Mouse (Mus musculus): Measurements from ENCODE around the gene Gng12. TPM values are rescaled to one million over a fixed set of nuclear protein-coding genes. Genes with fewer than 3 reads are reported as not detected.

Gene Gng12
- polyA plus RNA-seq, 1 experiment from 2014 or later, result 101 TPM

DNA sequence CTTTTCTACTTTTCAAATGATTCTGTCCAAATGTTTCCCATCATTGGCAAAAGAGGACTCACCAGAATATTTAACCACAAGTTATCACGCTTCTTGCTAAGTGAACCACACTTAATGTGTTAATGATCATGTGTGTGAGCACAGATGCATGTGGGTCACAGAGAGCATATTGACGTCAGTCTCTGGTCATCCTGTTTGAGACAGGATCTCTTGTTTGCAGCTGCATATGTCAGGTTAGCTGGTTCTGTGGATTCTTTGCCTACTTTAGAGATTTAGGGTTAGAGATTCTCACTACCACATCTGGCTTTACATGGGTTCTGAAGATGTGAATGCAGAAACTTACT lies 153.5 kb downstream of the Gng12 start:
- H3K4me1 ChIP-seq, result peaks cover 12% of the 10 kb centered on the region; the same call in 1 of the 2 replicates
- no peaks in the 10 kb centered on the region for H3K27me3 ChIP-seq
- WGBS, result 33% methylated on average over 2 of the region's 2 CpGs
- H3K4me3 ChIP-seq, result no peak overlapping the region
- peak overlapping the region; percentile 46; the same call in 1 of the 2 replicates for H3K27ac ChIP-seq
- no peaks in the 10 kb centered on the region for H3K36me3 ChIP-seq
- H3K4me2 ChIP-seq, result no peak overlapping the region
- no peak overlapping the region for H3K9ac ChIP-seq
- peak; percentile 60; the same call in 1 of the 2 replicates for ATAC-seq (ENCODE audit: borderline replicate concordance, extremely low read depth, low FRiP score, low TSS enrichment)
- no peaks in the 10 kb centered on the region for H3K9me3 ChIP-seq

DNA sequence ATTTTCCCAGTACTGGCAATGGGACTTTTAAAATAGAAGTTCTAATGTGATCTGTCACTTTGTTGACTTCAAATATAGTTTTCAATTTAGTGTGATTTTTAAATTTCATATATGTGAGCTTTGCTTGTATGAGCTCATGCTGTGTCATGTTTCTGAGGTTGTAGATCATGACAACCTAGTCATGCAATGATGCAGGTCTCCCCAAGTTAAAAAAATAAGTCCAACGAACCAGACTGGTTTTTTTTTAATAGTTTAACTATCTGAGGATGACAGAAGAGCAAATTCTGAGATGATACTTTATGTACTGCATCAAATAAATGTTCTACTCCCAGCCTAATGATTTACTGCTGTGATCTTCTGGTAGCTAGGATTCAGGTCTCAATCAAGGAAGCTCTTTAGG lies 153.9 kb downstream of the Gng12 start:
- Histone ChIP-seq H3K4me1 (peaks cover 12% of the 10 kb centered on the region; the same call in 1 of the 2 replicates), H3K4me2 (no peak overlapping the region), H3K4me3 (no peak overlapping the region), H3K9ac (no peak overlapping the region), H3K9me3 (no peaks in the 10 kb centered on the region), H3K27ac (peak overlapping the region; percentile 46; the same call in 1 of the 2 replicates), H3K36me3 (no peaks in the 10 kb centered on the region), H3K27me3 (no peaks in the 10 kb centered on the region)
- 30% methylated on average over 1 of the region's 1 CpGs for WGBS
- ATAC-seq (ENCODE audit: borderline replicate concordance, extremely low read depth, low FRiP score, low TSS enrichment), result no peak

DNA sequence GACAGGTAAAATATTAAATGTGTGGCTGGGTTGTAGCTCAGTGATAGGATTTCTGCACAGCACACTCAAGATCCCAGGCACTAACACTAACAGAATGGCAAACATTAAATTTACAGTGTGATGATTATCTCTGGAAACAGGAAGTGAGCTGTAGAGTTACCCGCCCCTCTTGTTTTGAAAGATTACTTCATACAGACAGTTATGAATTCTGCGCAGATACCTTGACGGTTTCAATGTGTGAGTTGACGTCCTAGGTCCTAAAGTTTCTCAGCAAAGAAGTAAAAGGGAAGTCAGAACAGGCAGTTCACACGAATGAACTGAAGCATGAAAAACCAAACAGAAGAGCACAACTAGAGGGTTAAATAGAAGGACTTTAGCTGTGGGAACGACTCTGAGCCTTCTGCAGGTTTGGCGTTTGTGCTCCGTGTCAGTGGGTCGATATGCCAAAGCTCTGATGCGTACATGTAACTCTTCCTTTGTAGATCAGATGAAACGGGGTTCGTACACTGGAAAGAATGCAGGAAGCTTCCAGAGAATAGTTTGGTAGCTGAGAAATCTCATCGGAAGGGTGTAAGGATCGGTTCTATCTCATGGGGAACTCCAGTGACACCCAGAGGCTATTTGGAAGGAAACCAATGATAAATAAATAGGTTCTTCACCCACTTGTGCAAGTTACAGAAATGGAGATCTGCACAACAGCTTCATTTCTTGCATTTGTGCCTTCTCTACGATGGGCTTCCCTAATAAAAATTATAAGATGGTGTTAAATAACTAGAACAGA lies 160.1 kb downstream of the Gng12 start:
- Histone ChIP-seq H3K27me3 (no peaks in the 10 kb centered on the region), H3K9me3 (no peaks in the 10 kb centered on the region), H3K27ac (no peak overlapping the region), H3K4me1 (peaks cover 8% of the 10 kb centered on the region), H3K36me3 (no peaks in the 10 kb centered on the region), H3K4me3 (no peak overlapping the region), H3K4me2 (no peak overlapping the region), H3K9ac (no peak overlapping the region)
- no peak for ATAC-seq (ENCODE audit: borderline replicate concordance, extremely low read depth, low FRiP score, low TSS enrichment)
- 50% methylated on average over 15 of the region's 15 CpGs for WGBS

DNA sequence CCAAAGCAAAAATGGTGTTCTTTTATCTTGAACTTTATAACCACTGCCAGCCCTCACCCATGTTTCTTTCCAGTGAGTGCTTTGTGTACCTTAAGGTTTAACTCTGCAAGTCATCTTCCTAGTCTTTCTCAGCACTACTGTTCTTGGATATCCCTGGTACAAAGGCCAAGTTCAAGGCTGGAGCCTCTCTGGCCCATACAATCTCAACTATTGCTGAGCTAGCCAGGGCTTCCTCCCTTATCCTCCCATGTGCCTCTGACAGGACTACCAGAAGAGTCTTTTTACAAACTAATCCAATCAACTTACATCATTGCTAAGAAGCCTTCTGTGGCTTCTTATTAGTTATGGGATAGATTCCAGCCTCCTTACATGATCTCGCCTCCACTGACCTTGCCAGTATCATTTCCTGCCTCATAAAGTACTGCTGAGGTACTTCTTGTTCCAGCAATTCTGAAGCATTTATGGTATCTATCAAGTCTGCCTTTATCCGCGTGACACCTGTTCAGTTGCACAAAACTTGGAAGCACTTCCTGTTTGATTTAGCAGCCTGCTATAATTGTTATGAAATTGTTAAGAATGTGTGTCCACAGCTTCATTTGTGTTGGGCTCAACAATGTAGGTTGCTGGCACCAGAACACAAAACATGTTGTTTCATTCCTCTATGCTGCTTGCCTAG lies 160.8 kb downstream of the Gng12 start:
- 64% methylated on average over 3 of the region's 3 CpGs for WGBS
- Histone ChIP-seq H3K27me3 (no peaks in the 10 kb centered on the region), H3K4me1 (peaks cover 8% of the 10 kb centered on the region), H3K9ac (no peak overlapping the region), H3K9me3 (no peaks in the 10 kb centered on the region), H3K27ac (no peak overlapping the region), H3K36me3 (no peaks in the 10 kb centered on the region), H3K4me2 (no peak overlapping the region), H3K4me3 (no peak overlapping the region)
- no peak for ATAC-seq (ENCODE audit: borderline replicate concordance, extremely low read depth, low FRiP score, low TSS enrichment)

DNA sequence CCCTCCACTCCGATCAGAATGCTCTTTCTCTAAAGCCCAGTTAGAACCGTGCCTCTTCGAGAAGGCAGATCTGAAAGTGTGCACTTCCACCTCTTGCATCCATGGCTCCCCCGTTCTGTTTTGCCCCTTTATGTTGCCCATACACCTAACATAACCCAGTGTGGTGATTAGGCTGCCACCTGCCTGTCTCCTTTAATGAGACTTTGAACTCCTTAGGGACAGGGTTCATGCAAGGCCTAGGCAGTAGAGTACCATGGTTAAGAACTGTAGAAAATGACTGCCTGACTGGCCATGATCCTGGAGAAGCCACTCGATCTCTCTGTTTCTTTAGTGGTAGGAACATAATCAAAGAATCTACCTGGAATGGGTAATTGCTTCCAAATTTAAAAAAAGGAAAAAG lies 161.4 kb downstream of the Gng12 start:
- H3K9ac ChIP-seq, result no peak overlapping the region
- H3K27me3 ChIP-seq, result no peaks in the 10 kb centered on the region
- no peak overlapping the region for H3K4me2 ChIP-seq
- no peak overlapping the region for H3K27ac ChIP-seq
- H3K4me1 ChIP-seq, result peaks cover 8% of the 10 kb centered on the region
- no peaks in the 10 kb centered on the region for H3K36me3 ChIP-seq
- H3K9me3 ChIP-seq, result no peaks in the 10 kb centered on the region
- ATAC-seq (ENCODE audit: borderline replicate concordance, extremely low read depth, low FRiP score, low TSS enrichment), result no peak
- WGBS, result 84% methylated on average over 5 of the region's 5 CpGs
- H3K4me3 ChIP-seq, result no peak overlapping the region

DNA sequence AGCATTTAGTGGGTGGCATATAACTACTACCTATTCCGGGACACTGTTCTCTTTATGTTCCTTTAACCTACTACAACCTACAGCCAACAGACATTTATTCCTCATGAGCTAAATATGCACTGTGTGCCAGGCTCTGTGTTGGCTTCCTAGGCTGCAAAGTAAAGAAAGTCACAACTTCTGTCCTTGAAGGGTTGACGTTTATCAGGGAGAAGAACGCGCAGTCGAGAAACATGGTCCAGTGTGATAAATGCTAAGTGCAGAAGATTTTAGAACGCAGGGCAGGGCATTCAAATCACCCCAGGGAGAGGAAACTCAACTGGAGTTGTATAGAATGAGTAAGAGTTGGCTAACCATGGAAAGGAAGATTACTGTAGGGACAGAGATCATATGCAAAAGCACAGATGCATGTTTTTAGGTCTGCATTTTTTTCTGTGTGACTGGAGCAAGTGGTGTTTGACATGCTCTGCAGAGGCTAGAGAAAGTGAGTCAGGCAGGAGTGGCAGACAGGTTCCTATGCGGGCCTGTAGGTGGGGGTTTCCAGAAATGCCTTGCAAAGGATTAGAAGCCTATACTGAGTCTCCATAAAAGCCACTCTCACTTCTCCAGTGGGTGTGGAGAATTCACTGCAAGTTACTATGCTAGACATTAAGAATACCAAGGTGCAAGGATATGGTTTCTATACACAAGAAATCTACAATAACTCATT lies 161.9 kb downstream of the Gng12 start:
- no peak overlapping the region for H3K4me2 ChIP-seq
- 79% methylated on average over 7 of the region's 7 CpGs for WGBS
- no peak overlapping the region for H3K9ac ChIP-seq
- no peaks in the 10 kb centered on the region for H3K9me3 ChIP-seq
- ATAC-seq (ENCODE audit: borderline replicate concordance, extremely low read depth, low FRiP score, low TSS enrichment), result no peak
- no peaks in the 10 kb centered on the region for H3K36me3 ChIP-seq
- no peak overlapping the region for H3K4me3 ChIP-seq
- peaks cover 8% of the 10 kb centered on the region for H3K4me1 ChIP-seq
- H3K27ac ChIP-seq, result no peak overlapping the region
- no peaks in the 10 kb centered on the region for H3K27me3 ChIP-seq

DNA sequence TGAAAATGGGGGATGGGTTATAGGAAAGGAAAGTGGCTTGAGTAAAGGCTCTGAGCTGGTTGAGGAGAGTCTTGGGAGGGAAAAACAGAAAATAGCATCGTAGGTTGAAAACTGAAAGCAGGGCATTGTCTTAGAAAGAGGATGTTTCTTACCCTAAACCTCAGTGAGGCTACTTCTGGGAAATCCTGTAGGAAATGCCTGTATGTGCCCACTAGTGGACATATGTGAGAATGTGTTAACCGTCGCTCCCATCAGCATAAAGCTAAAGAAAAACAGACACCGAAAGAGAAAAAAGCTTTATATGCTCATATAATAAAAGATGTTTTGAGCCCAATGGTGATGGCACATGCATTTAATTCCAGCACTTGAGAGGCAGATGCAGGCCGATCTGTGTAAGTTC lies 163.9 kb downstream of the Gng12 start:
- H3K4me1 ChIP-seq, result peaks cover 8% of the 10 kb centered on the region
- H3K9me3 ChIP-seq, result no peaks in the 10 kb centered on the region
- H3K4me3 ChIP-seq, result no peak overlapping the region
- no peaks in the 10 kb centered on the region for H3K36me3 ChIP-seq
- no peak overlapping the region for H3K9ac ChIP-seq
- no peak overlapping the region for H3K4me2 ChIP-seq
- no peak overlapping the region for H3K27ac ChIP-seq
- no peak for ATAC-seq (ENCODE audit: borderline replicate concordance, extremely low read depth, low FRiP score, low TSS enrichment)
- 77% methylated on average over 5 of the region's 5 CpGs for WGBS
- H3K27me3 ChIP-seq, result no peaks in the 10 kb centered on the region

DNA sequence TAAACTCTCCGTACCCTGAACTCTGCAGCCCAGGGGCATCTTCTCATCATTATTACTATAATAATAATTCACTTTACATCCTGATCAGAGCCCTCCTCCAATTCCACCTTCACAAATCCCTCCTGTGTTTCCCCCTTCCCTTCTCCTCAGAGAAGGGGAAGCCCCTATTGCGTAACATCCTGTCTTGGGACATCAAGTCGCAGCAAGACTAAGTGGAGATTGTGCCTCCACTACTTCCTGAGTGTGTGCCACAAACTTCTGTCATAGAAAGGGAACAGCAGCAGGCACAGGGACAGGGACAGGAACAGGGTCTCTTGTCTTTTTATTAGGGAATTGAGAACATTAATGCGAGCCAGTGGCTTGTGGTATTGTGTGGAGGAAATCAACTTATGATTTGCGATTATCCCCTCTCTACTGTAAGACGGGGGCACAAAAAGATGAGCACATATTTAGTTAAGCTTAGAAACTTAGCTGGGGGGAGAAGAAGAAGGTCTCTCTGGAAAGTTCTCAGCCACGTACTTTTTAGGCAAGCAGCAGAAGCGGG lies 173.1 kb downstream of the Gng12 start:
- ATAC-seq (ENCODE audit: borderline replicate concordance, extremely low read depth, low FRiP score, low TSS enrichment), result peak; percentile 55; the same call in 1 of the 2 replicates
- Histone ChIP-seq H3K27ac (peak overlapping the region; percentile 73), H3K27me3 (no peaks in the 10 kb centered on the region), H3K36me3 (no peaks in the 10 kb centered on the region), H3K4me2 (no peak overlapping the region), H3K9ac (no peak overlapping the region), H3K9me3 (no peaks in the 10 kb centered on the region), H3K4me1 (peaks cover 18% of the 10 kb centered on the region; the same call in 1 of the 2 replicates), H3K4me3 (no peak overlapping the region)
- WGBS, result 59% methylated on average over 8 of the region's 8 CpGs

DNA sequence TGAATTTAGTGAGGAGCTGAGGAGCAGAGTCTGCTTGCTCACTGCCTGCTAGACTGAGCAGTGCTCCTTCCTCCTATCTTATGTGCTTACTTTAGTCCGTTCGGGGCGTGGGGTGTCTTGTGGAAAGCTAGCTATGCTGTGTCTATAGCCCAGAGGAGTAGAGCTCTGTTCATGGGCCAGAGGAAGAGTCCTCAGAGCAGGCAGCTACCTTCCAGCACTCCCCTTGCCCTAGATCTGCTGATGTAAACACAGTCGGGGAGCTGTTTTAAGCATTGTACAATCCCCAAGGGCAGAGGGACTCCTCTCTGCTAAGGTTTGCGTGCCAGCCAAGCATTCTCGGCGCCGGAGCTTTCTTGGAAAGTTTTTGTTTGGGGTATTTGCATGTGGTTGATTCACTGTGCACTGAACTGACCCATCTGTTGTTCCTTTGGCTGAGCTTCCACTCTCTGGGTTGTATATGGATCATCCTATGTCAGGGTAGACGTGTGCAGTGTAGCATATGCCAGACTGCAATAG lies 173.7 kb downstream of the Gng12 start:
- peak overlapping the region; percentile 73 for H3K27ac ChIP-seq
- peak; percentile 88 for ATAC-seq (ENCODE audit: borderline replicate concordance, extremely low read depth, low FRiP score, low TSS enrichment)
- H3K4me1 ChIP-seq, result peaks cover 18% of the 10 kb centered on the region; the same call in 1 of the 2 replicates
- no peak overlapping the region for H3K4me3 ChIP-seq
- H3K9ac ChIP-seq, result no peak overlapping the region
- H3K36me3 ChIP-seq, result no peaks in the 10 kb centered on the region
- WGBS, result 28% methylated on average over 9 of the region's 9 CpGs
- peak overlapping the region; percentile 33 for H3K4me2 ChIP-seq
- no peaks in the 10 kb centered on the region for H3K9me3 ChIP-seq
- no peaks in the 10 kb centered on the region for H3K27me3 ChIP-seq
